In genomic region chr8:47957560-47957959, GRCm38 (mm10) we compare ENCODE assay signal across 15 mouse cellular contexts.
"Had no signal": no experiment of that assay in that cellular context is flagged by ENCODE, and none has a peak within 500 bp of the region (broad histone marks: within the 10 kb centered on the region; RNA-seq: fewer than 3 reads in every experiment).

No protein-coding gene starts in this region.

- DNase-seq: retina, postnatal 1 day; right cerebral cortex, adult 18-20 months; right cerebral cortex, postnatal 14 days; right cerebral cortex, postnatal 25 days; right cerebral cortex, postnatal 4 days; spleen, adult 18-20 months; thymus, adult 18-20 months; thymus, adult 2 months; thymus, postnatal 14 days; thymus, postnatal 25 days; thymus, postnatal 36 days; thymus, postnatal 4 days had no signal

- H3K36me3 ChIP-seq: neural tube, embryonic 15.5 days; stomach, embryonic 15.5 days had no signal

- H3K27me3 ChIP-seq: neural tube, embryonic 15.5 days; stomach, embryonic 15.5 days had no signal

- H3K9me3 ChIP-seq: neural tube, embryonic 15.5 days; stomach, embryonic 15.5 days had no signal

- H3K4me2 ChIP-seq: neural tube, embryonic 15.5 days; stomach, embryonic 15.5 days had no signal

- H3K4me3 ChIP-seq: neural tube, embryonic 15.5 days; stomach, embryonic 15.5 days had no signal

- H3K27ac ChIP-seq: neural tube, embryonic 15.5 days; stomach, embryonic 15.5 days; stomach, postnatal 0 days had no signal

- H3K9ac ChIP-seq: neural tube, embryonic 15.5 days; stomach, embryonic 15.5 days had no signal
